Mouse (Mus musculus): ENCODE measurements around the gene Hbs1l. TPM values are rescaled to one million over a fixed set of nuclear protein-coding genes. Genes with fewer than 3 reads are reported as not detected.
A peak's percentile ranks its signal among the peaks of the same experiment; 100 is the strongest.

Hbs1l gene
- polyA plus RNA-seq, 1 experiment from 2014 or later, result 42.7 TPM

DNA sequence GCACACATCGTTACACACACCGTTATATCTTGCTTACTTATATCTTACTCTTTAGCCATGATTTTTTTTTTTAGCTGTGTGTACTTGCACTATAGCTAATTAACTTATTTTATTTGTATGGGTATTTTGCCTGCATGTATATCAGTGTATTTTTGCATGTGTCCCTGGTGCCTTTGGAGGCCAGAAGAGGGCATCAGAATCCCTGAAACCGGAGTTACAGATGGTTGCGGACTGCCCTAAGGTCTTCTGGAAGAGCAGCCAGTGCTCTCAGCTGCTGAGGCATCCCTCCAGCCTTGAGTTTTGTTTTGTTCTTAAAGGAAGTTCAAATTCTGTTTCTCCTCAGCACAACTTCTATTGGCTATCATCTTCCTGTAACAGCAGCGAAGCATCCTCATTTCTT, 38.5 kb upstream of the Hbs1l start:
- ATAC-seq (ENCODE audit: low FRiP score, low TSS enrichment) (no peak), DNase-seq (ENCODE audit: low spot score) (no peak)
- H3K4me1 ChIP-seq (replicated peaks; ENCODE audit: control insufficient read depth, insufficient read depth), result no peaks in the 10 kb centered on the region
- H3K9me3 ChIP-seq (ENCODE audit: control insufficient read depth, low read length), result no peaks in the 10 kb centered on the region
- H3K9ac ChIP-seq (ENCODE audit: low read length), result no peak overlapping the region
- 79% methylated on average over 5 of the region's 5 CpGs for WGBS
- TF ChIP-seq CTCF (IDR thresholded peaks at IDR 0.05; ENCODE audit: low read depth), result peak; percentile 42
- no peak for TF ChIP-seq EP300 (optimal IDR thresholded peaks at IDR 0.05)
- H3K36me3 ChIP-seq (ENCODE audit: control insufficient read depth, insufficient read depth, low read length), result no peaks in the 10 kb centered on the region
- no peak overlapping the region for H3K4me2 ChIP-seq (replicated peaks; ENCODE audit: low read depth)
- no peak overlapping the region for H3K4me3 ChIP-seq (ENCODE audit: low read depth, low read length)
- no peaks in the 10 kb centered on the region for H3K27me3 ChIP-seq (ENCODE audit: control insufficient read depth, insufficient read depth, low read length)
- no peak overlapping the region for H3K27ac ChIP-seq (replicated peaks)

DNA sequence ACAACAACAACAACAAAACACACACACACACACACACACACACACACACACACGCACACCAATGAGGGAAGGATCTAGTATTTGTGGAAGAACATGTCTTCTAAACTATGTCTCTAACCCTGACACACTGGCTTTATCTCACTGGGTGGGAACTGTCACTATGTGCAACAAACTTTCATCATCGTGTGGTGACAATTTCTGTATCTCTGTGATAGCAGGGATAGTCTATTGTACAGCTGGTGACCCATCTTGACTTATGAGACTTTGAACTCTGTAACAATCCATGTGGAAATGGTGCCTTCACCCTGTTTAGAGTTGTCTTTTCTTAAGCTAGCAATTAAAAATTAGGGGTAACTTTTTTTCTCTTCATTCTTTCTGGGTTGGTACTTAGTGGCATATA, 36.1 kb upstream of the Hbs1l start:
- WGBS, result 42% methylated on average over 2 of the region's 2 CpGs
- Histone ChIP-seq H3K4me2 (replicated peaks; ENCODE audit: low read depth) (no peak overlapping the region), H3K4me3 (ENCODE audit: low read depth, low read length) (no peak overlapping the region), H3K27ac (replicated peaks) (no peak overlapping the region), H3K27me3 (ENCODE audit: control insufficient read depth, insufficient read depth, low read length) (no peaks in the 10 kb centered on the region), H3K4me1 (replicated peaks; ENCODE audit: control insufficient read depth, insufficient read depth) (no peaks in the 10 kb centered on the region), H3K9me3 (ENCODE audit: control insufficient read depth, low read length) (no peaks in the 10 kb centered on the region), H3K36me3 (ENCODE audit: control insufficient read depth, insufficient read depth, low read length) (no peaks in the 10 kb centered on the region), H3K9ac (ENCODE audit: low read length) (no peak overlapping the region)
- DNase-seq (ENCODE audit: low spot score) (no peak), ATAC-seq (ENCODE audit: low FRiP score, low TSS enrichment) (no peak)
- TF ChIP-seq EP300 (optimal IDR thresholded peaks at IDR 0.05) (no peak), CTCF (IDR thresholded peaks at IDR 0.05; ENCODE audit: low read depth) (no peak)

DNA sequence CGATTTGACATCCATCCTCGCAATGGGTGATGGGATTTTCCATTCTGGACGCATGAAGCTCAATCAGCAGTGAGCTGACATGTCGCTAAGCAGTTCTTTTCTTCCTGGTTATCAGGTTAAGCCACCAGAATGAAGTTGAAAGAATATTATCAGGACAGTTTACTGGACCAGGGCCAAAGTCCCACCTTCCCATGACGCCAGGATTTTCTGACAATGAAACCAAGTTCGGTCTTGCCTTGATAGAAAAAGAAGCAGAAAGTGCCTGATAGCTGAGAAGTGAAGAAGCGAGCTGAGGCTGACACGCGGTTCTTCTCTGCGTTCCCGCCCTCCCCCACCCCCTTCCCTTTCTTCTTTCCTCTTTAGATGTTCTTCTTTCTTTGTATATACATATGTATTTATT, 30.6 kb upstream of the Hbs1l start:
- H3K4me3 ChIP-seq (ENCODE audit: low read depth, low read length), result no peak overlapping the region
- H3K27me3 ChIP-seq (ENCODE audit: control insufficient read depth, insufficient read depth, low read length), result no peaks in the 10 kb centered on the region
- ATAC-seq (ENCODE audit: low FRiP score, low TSS enrichment) (no peak), DNase-seq (ENCODE audit: low spot score) (no peak)
- TF ChIP-seq EP300 (optimal IDR thresholded peaks at IDR 0.05), result no peak
- TF ChIP-seq CTCF (IDR thresholded peaks at IDR 0.05; ENCODE audit: low read depth), result no peak
- 53% methylated on average over 11 of the region's 11 CpGs for WGBS
- H3K27ac ChIP-seq (replicated peaks), result no peak overlapping the region
- no peak overlapping the region for H3K9ac ChIP-seq (ENCODE audit: low read length)
- no peaks in the 10 kb centered on the region for H3K4me1 ChIP-seq (replicated peaks; ENCODE audit: control insufficient read depth, insufficient read depth)
- H3K9me3 ChIP-seq (ENCODE audit: control insufficient read depth, low read length), result no peaks in the 10 kb centered on the region
- H3K36me3 ChIP-seq (ENCODE audit: control insufficient read depth, insufficient read depth, low read length), result no peaks in the 10 kb centered on the region
- no peak overlapping the region for H3K4me2 ChIP-seq (replicated peaks; ENCODE audit: low read depth)

DNA sequence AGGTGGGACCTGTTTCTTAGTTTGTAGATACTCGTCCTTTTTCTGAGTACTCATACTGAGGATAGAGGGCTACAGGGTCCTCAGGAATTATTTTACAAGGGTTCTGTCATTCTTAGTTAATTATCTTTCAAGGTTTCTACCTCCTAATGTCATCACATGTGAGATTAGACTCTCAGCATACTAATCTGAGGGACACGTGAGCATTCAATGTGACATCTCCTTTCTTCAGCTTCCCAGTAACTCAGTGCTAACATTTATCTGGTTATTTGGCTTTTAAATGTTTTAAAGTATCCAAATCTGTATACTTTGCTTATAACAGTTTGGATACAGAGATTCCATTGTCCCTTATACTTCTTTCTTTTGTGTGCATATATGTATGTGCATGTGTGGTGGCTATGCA, 28.3 kb upstream of the Hbs1l start:
- ATAC-seq (ENCODE audit: low FRiP score, low TSS enrichment) (no peak), DNase-seq (ENCODE audit: low spot score) (no peak)
- Histone ChIP-seq H3K4me2 (replicated peaks; ENCODE audit: low read depth) (no peak overlapping the region), H3K4me1 (replicated peaks; ENCODE audit: control insufficient read depth, insufficient read depth) (no peaks in the 10 kb centered on the region), H3K27me3 (ENCODE audit: control insufficient read depth, insufficient read depth, low read length) (no peaks in the 10 kb centered on the region), H3K9ac (ENCODE audit: low read length) (no peak overlapping the region), H3K4me3 (ENCODE audit: low read depth, low read length) (no peak overlapping the region), H3K27ac (replicated peaks) (no peak overlapping the region), H3K36me3 (ENCODE audit: control insufficient read depth, insufficient read depth, low read length) (no peaks in the 10 kb centered on the region), H3K9me3 (ENCODE audit: control insufficient read depth, low read length) (no peaks in the 10 kb centered on the region)
- WGBS, result 74% methylated on average over 2 of the region's 2 CpGs
- TF ChIP-seq CTCF (IDR thresholded peaks at IDR 0.05; ENCODE audit: low read depth) (no peak), EP300 (optimal IDR thresholded peaks at IDR 0.05) (no peak)

DNA sequence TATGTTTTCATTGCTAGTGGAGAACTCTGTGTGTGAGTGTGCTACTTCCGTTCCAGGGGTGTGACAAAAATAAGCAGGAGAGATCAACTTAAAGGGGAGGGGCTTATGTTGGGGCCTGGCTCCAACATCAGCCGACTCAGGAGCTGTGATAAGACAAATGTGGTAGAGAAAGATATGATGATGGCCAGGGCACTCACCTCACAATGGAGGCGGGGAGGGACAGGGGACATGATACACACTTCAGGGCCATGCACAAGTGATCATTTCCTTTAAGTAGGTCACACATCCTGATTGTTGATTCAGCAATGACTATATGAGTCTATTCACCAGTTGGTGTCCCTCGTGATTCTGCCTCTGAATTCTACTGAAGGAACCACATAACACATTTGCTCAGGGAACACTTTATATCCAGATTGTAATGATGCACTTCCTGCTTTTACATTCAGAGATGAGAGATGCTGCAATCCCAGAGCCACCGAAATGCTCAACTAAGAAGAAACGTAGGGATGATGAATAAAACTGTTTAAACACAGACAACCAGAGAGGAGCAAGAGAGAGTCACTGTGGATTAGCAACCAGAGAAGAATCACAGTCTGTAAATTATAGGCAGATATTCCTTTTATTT, 26.9 kb upstream of the Hbs1l start:
- H3K9ac ChIP-seq (ENCODE audit: low read length), result no peak overlapping the region
- H3K4me1 ChIP-seq (replicated peaks; ENCODE audit: control insufficient read depth, insufficient read depth), result no peaks in the 10 kb centered on the region
- H3K36me3 ChIP-seq (ENCODE audit: control insufficient read depth, insufficient read depth, low read length), result no peaks in the 10 kb centered on the region
- ATAC-seq (ENCODE audit: low FRiP score, low TSS enrichment), result no peak
- no peak overlapping the region for H3K4me2 ChIP-seq (replicated peaks; ENCODE audit: low read depth)
- TF ChIP-seq CTCF (IDR thresholded peaks at IDR 0.05; ENCODE audit: low read depth) (no peak), EP300 (optimal IDR thresholded peaks at IDR 0.05) (no peak)
- no peak overlapping the region for H3K4me3 ChIP-seq (ENCODE audit: low read depth, low read length)
- no peaks in the 10 kb centered on the region for H3K9me3 ChIP-seq (ENCODE audit: control insufficient read depth, low read length)
- no peaks in the 10 kb centered on the region for H3K27me3 ChIP-seq (ENCODE audit: control insufficient read depth, insufficient read depth, low read length)
- DNase-seq (ENCODE audit: low spot score), result no peak
- no peak overlapping the region for H3K27ac ChIP-seq (replicated peaks)
- 69% methylated on average over 6 of the region's 6 CpGs for WGBS

DNA sequence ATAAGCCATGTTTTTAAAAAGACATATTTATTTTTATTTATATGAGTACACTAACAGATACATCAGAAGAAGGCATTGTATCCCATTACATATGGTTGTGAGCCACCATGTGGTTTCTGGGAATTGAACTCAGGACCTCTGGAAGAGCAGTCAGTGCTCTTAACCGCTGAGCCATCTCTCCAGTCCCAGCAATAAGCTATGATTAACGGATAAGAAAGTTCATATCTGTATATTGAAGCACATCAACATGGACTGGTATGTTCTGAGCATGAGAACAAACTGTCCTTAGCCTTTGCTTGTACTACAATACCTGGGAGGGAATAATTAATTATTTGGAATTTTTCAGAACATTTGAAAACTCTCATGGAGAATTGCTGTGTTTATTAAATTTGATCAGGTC, 25.9 kb upstream of the Hbs1l start:
- H3K27ac ChIP-seq (replicated peaks), result no peak overlapping the region
- no peaks in the 10 kb centered on the region for H3K4me1 ChIP-seq (replicated peaks; ENCODE audit: control insufficient read depth, insufficient read depth)
- DNase-seq (ENCODE audit: low spot score) (no peak), ATAC-seq (ENCODE audit: low FRiP score, low TSS enrichment) (no peak)
- H3K36me3 ChIP-seq (ENCODE audit: control insufficient read depth, insufficient read depth, low read length), result no peaks in the 10 kb centered on the region
- H3K27me3 ChIP-seq (ENCODE audit: control insufficient read depth, insufficient read depth, low read length), result no peaks in the 10 kb centered on the region
- no peak overlapping the region for H3K4me2 ChIP-seq (replicated peaks; ENCODE audit: low read depth)
- no peak overlapping the region for H3K9ac ChIP-seq (ENCODE audit: low read length)
- H3K4me3 ChIP-seq (ENCODE audit: low read depth, low read length), result no peak overlapping the region
- TF ChIP-seq EP300 (optimal IDR thresholded peaks at IDR 0.05) (no peak), CTCF (IDR thresholded peaks at IDR 0.05; ENCODE audit: low read depth) (no peak)
- 81% methylated on average over 2 of the region's 2 CpGs for WGBS
- H3K9me3 ChIP-seq (ENCODE audit: control insufficient read depth, low read length), result no peaks in the 10 kb centered on the region
